Mouse (Mus musculus): Measurements from ENCODE around the gene E030018B13Rik. TPM values are rescaled to one million over a fixed set of nuclear protein-coding genes. Genes with fewer than 3 reads are reported as not detected.
A peak's percentile ranks its signal among the peaks of the same experiment; 100 is the strongest.

The E030018B13Rik gene
- polyA plus RNA-seq, 1 experiment from 2014 or later, result 0.22 TPM

- ATAC-seq, result no peak
- no peaks in the 10 kb centered on the region for H3K9me3 ChIP-seq (replicated peaks)
These were observed 16.7 kb upstream of the E030018B13Rik start for GRCm38 (mm10) chr7:63899925-63900324.

GRCm38 (mm10) chr7:63900411-63900810 lies 16.2 kb upstream of the E030018B13Rik start:
- H3K9ac ChIP-seq, result no peak overlapping the region
- no peaks in the 10 kb centered on the region for H3K36me3 ChIP-seq (ENCODE audit: poor library complexity, severe bottlenecking)
- H3K9me3 ChIP-seq (replicated peaks), result no peaks in the 10 kb centered on the region
- no peak overlapping the region for H3K27ac ChIP-seq
- WGBS, result 91% methylated on average over 2 of the region's 2 CpGs
- H3K4me2 ChIP-seq, result no peak overlapping the region
- H3K27me3 ChIP-seq, result 0 out of 2 replicates have a peak, but pooled peaks cover 4% of the 10 kb centered on the region
- ATAC-seq, result no peak
- H3K4me3 ChIP-seq, result no peak overlapping the region
- peaks cover 59% of the 10 kb centered on the region for H3K4me1 ChIP-seq

More at GRCm38 (mm10) chr7:63899925-63900324, 16.7 kb upstream of the E030018B13Rik start:
- H3K4me2 ChIP-seq, result no peak overlapping the region
- 0 out of 2 replicates have a peak, but pooled peaks cover 4% of the 10 kb centered on the region for H3K27me3 ChIP-seq
- H3K4me3 ChIP-seq, result no peak overlapping the region
- no peak overlapping the region for H3K9ac ChIP-seq
- no peaks in the 10 kb centered on the region for H3K36me3 ChIP-seq (ENCODE audit: poor library complexity, severe bottlenecking)
- peaks cover 64% of the 10 kb centered on the region for H3K4me1 ChIP-seq
- 85% methylated on average over 8 of the region's 8 CpGs for WGBS
- H3K27ac ChIP-seq, result no peak overlapping the region

GRCm38 (mm10) chr7:63901346-63901745 lies 15.3 kb upstream of the E030018B13Rik start:
- peaks cover 55% of the 10 kb centered on the region for H3K4me1 ChIP-seq
- no peak overlapping the region for H3K4me2 ChIP-seq
- 53% methylated on average over 11 of the region's 11 CpGs for WGBS
- no peak overlapping the region for H3K9ac ChIP-seq
- peak; percentile 59 for ATAC-seq
- H3K4me3 ChIP-seq, result no peak overlapping the region
- no peaks in the 10 kb centered on the region for H3K9me3 ChIP-seq (replicated peaks)
- H3K36me3 ChIP-seq (ENCODE audit: poor library complexity, severe bottlenecking), result no peaks in the 10 kb centered on the region
- peak overlapping the region; percentile 49 for H3K27ac ChIP-seq
- 0 out of 2 replicates have a peak, but pooled peaks cover 4% of the 10 kb centered on the region for H3K27me3 ChIP-seq

- peak overlapping the region; percentile 49; the same call in 1 of the 2 replicates for H3K27ac ChIP-seq
These were observed 14.7 kb upstream of the E030018B13Rik start for GRCm38 (mm10) chr7:63901942-63902341.

GRCm38 (mm10) chr7:63902604-63903210 lies 13.9 kb upstream of the E030018B13Rik start:
- WGBS, result 55% methylated on average over 3 of the region's 3 CpGs
- Histone ChIP-seq H3K4me1 (peaks cover 42% of the 10 kb centered on the region), H3K36me3 (ENCODE audit: poor library complexity, severe bottlenecking) (no peaks in the 10 kb centered on the region), H3K27me3 (0 out of 2 replicates have a peak, but pooled peaks cover 4% of the 10 kb centered on the region), H3K4me3 (no peak overlapping the region), H3K9me3 (replicated peaks) (no peaks in the 10 kb centered on the region), H3K27ac (peak overlapping the region; percentile 31; the same call in 1 of the 2 replicates), H3K4me2 (no peak overlapping the region), H3K9ac (0 out of 2 replicates have a peak overlapping the region, but pooled peaks have one; percentile 17)
- no peak for ATAC-seq

More at GRCm38 (mm10) chr7:63901942-63902341, 14.7 kb upstream of the E030018B13Rik start:
- ATAC-seq, result no peak
- Histone ChIP-seq H3K9me3 (replicated peaks) (no peaks in the 10 kb centered on the region), H3K4me3 (no peak overlapping the region), H3K4me2 (no peak overlapping the region), H3K36me3 (ENCODE audit: poor library complexity, severe bottlenecking) (no peaks in the 10 kb centered on the region), H3K9ac (no peak overlapping the region), H3K27me3 (0 out of 2 replicates have a peak, but pooled peaks cover 4% of the 10 kb centered on the region), H3K4me1 (peaks cover 49% of the 10 kb centered on the region)
- 73% methylated on average over 3 of the region's 3 CpGs for WGBS

GRCm38 (mm10) chr7:63903635-63904380 lies 12.8 kb upstream of the E030018B13Rik start:
- H3K27ac ChIP-seq, result no peak overlapping the region
- H3K9me3 ChIP-seq (replicated peaks), result no peaks in the 10 kb centered on the region
- no peak overlapping the region for H3K4me3 ChIP-seq
- no peak overlapping the region for H3K4me2 ChIP-seq
- H3K36me3 ChIP-seq (ENCODE audit: poor library complexity, severe bottlenecking), result no peaks in the 10 kb centered on the region
- no peak for ATAC-seq
- H3K4me1 ChIP-seq, result peaks cover 48% of the 10 kb centered on the region
- H3K9ac ChIP-seq, result no peak overlapping the region
- 75% methylated on average over 9 of the region's 9 CpGs for WGBS
- H3K27me3 ChIP-seq, result no peaks in the 10 kb centered on the region

- H3K4me2 ChIP-seq, result no peak overlapping the region
- no peaks in the 10 kb centered on the region for H3K9me3 ChIP-seq (replicated peaks)
- H3K9ac ChIP-seq, result no peak overlapping the region
- H3K4me3 ChIP-seq, result no peak overlapping the region
- no peak overlapping the region for H3K27ac ChIP-seq
- 97% methylated on average over 2 of the region's 2 CpGs for WGBS
- H3K4me1 ChIP-seq, result peaks cover 55% of the 10 kb centered on the region
- no peak for ATAC-seq
- H3K27me3 ChIP-seq, result no peaks in the 10 kb centered on the region
- H3K36me3 ChIP-seq (ENCODE audit: poor library complexity, severe bottlenecking), result no peaks in the 10 kb centered on the region
These were observed 11.5 kb upstream of the E030018B13Rik start for GRCm38 (mm10) chr7:63905190-63905589.

- Histone ChIP-seq H3K27me3 (no peaks in the 10 kb centered on the region), H3K4me1 (peaks cover 55% of the 10 kb centered on the region), H3K36me3 (ENCODE audit: poor library complexity, severe bottlenecking) (no peaks in the 10 kb centered on the region), H3K9ac (no peak overlapping the region), H3K27ac (no peak overlapping the region), H3K4me2 (no peak overlapping the region), H3K9me3 (replicated peaks) (no peaks in the 10 kb centered on the region), H3K4me3 (no peak overlapping the region)
- 92% methylated on average over 5 of the region's 5 CpGs for WGBS
- ATAC-seq, result no peak
These were observed 11.0 kb upstream of the E030018B13Rik start for GRCm38 (mm10) chr7:63905642-63906041.

GRCm38 (mm10) chr7:63907778-63908495 lies 8.7 kb upstream of the E030018B13Rik start:
- Histone ChIP-seq H3K4me1 (peaks cover 59% of the 10 kb centered on the region), H3K9ac (no peak overlapping the region), H3K9me3 (replicated peaks) (no peaks in the 10 kb centered on the region), H3K4me2 (no peak overlapping the region), H3K27me3 (no peaks in the 10 kb centered on the region), H3K4me3 (no peak overlapping the region), H3K27ac (peak overlapping the region; percentile 4; the same call in 1 of the 2 replicates), H3K36me3 (ENCODE audit: poor library complexity, severe bottlenecking) (no peaks in the 10 kb centered on the region)
- WGBS, result 77% methylated on average over 5 of the region's 5 CpGs
- ATAC-seq, result no peak

GRCm38 (mm10) chr7:63908496-63909285 lies 8.0 kb upstream of the E030018B13Rik start:
- 43% methylated on average over 8 of the region's 11 CpGs for whole genome bisulfite sequencing

GRCm38 (mm10) chr7:63910225-63910624 lies 6.4 kb upstream of the E030018B13Rik start:
- peaks cover 64% of the 10 kb centered on the region for H3K4me1 ChIP-seq
- ATAC-seq, result no peak
- 76% methylated on average over 5 of the region's 5 CpGs for WGBS

More at GRCm38 (mm10) chr7:63908496-63909285, 8.0 kb upstream of the E030018B13Rik start:
- peaks cover 59% of the 10 kb centered on the region for H3K4me1 ChIP-seq
- ATAC-seq, result no peak
- H3K4me3 ChIP-seq, result no peak overlapping the region
- H3K9ac ChIP-seq, result no peak overlapping the region
- no peaks in the 10 kb centered on the region for H3K27me3 ChIP-seq
- H3K27ac ChIP-seq, result 0 out of 2 replicates have a peak overlapping the region, but pooled peaks have one; percentile 4
- no peaks in the 10 kb centered on the region for H3K9me3 ChIP-seq (replicated peaks)
- H3K36me3 ChIP-seq (ENCODE audit: poor library complexity, severe bottlenecking), result no peaks in the 10 kb centered on the region
- H3K4me2 ChIP-seq, result no peak overlapping the region

More at GRCm38 (mm10) chr7:63910225-63910624, 6.4 kb upstream of the E030018B13Rik start:
- no peaks in the 10 kb centered on the region for H3K36me3 ChIP-seq (ENCODE audit: poor library complexity, severe bottlenecking)
- no peak overlapping the region for H3K27ac ChIP-seq
- H3K4me3 ChIP-seq, result no peak overlapping the region
- H3K9me3 ChIP-seq (replicated peaks), result no peaks in the 10 kb centered on the region
- no peak overlapping the region for H3K9ac ChIP-seq
- H3K27me3 ChIP-seq, result no peaks in the 10 kb centered on the region
- no peak overlapping the region for H3K4me2 ChIP-seq

Measured in forebrain, embryonic 13.5 days (tissue).